Mouse (Mus musculus): ENCODE measurements at regions not wholly inside any gene's neighbourhood (a gene's known extent, or its start where the extent isn't known, plus 50 kb on each side); places are given as distances from the start of the nearest gene placed in this dataset.

GRCm38 (mm10) chr2:148175251-148175927, 128.6 kb upstream of the Foxa2 start:
- TF ChIP-seq CTCF (IDR thresholded peaks at IDR 0.05; ENCODE audit: borderline replicate concordance, insufficient read depth, low read depth, low read length) = no peak
- no peak for TF ChIP-seq POLR2A (IDR thresholded peaks at IDR 0.05; ENCODE audit: borderline replicate concordance, insufficient read depth, low read length)
